Mouse (Mus musculus): ENCODE results near the gene Smg6. TPM values are rescaled to one million over a fixed set of nuclear protein-coding genes. Genes with fewer than 3 reads are reported as not detected.
"Not testable (repeated sequence)": the region's sequence is repeated elsewhere in the genome, so short reads cannot be mapped to it uniquely, and the experiment has no call there.

Gene Smg6
- polyA plus RNA-seq, 1 experiment: 27.9 TPM

DNA sequence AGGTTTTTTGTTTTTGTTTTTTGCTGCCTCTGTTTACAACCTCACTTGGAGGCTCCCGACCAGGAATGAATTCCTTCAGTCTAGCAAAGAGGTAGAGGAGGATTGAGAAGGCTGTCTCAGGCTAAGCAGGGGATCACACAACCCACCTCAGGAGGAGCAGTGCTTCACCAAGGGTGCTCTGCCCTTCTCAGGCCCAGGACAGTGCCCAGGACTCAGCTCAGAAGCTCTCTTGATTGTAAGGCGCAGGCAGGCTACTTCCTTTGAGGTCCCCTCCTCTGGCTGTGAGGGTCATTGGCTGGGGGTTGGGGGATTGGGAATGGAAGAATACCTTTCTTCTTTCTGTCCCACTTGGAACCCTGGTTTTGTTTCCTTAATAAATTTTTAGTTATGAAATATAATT is 238.4 kb downstream of the Smg6 start:
- no peak for DNase-seq (ENCODE audit: extremely low spot score in 1 of 2, low spot score in 1 of 2)

- DNase-seq (ENCODE audit: extremely low spot score in 1 of 2, low spot score in 1 of 2): no peak
Measured at GRCm38 (mm10) chr11:75164750-75165149, 239.1 kb downstream of the Smg6 start.

- peak in 1 of 2 experiments; percentile 86 for DNase-seq (ENCODE audit: extremely low spot score in 1 of 2, low spot score in 1 of 2)
Measured at GRCm38 (mm10) chr11:75165441-75166192, 240.0 kb downstream of the Smg6 start.

GRCm38 (mm10) chr11:75166193-75166842 is 240.7 kb downstream of the Smg6 start:
- no peak for DNase-seq (ENCODE audit: extremely low spot score in 1 of 2, low spot score in 1 of 2)

- no peak for DNase-seq (ENCODE audit: extremely low spot score in 1 of 2, low spot score in 1 of 2)
Measured at GRCm38 (mm10) chr11:75166861-75167642, 241.4 kb downstream of the Smg6 start.

GRCm38 (mm10) chr11:75167643-75168589 is 242.3 kb downstream of the Smg6 start:
- DNase-seq (ENCODE audit: extremely low spot score in 1 of 2, low spot score in 1 of 2): no peak

DNA sequence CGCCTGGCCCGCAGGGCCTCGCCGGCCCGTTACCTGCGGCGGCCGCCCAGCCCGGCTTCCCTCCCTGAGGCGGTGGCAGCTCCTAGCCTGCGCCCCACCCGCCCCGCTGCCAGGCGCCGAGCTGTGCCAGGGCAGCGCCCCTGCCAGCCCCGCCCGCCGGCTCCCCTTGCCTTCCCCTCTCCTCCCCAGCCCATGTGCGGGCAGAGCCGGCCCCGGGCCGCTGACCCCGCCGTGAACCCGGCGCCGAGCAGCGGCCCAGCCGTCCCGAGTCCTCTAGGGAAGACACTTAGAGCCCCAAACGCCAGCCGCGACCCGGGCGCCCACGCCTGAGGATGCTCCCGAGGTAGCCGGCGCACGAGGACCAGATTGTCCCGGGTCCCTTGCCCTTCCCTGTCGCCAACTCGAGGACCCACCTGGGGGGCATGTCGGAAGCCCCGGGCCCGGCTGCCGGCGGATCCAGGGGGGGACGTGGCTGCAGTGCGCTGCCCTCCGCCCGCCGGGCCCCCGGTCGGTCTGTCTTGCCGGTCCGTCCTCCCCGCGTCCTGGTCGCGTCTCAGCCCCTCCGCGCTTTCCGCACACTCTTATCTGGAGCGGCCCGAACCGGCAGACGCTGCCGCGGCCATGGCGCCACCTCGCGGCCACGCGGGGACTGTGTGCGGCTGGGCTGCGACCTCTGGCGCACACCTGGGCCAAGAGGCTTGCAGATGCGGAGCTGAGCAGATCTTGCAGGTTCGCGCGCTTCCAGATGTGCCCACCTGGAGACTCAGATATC is 243.2 kb downstream of the Smg6 start:
- DNase-seq (ENCODE audit: extremely low spot score in 1 of 2, low spot score in 1 of 2): peak in 1 of 2 experiments; percentile 80

- DNase-seq (ENCODE audit: extremely low spot score in 1 of 2, low spot score in 1 of 2): no peak
Measured at GRCm38 (mm10) chr11:75169405-75170080, 243.9 kb downstream of the Smg6 start, which contains the start of gene Hic1. Hic1 (minus strand) TSS chr11:75169519.

- peak; percentile 87 to 97 for DNase-seq (ENCODE audit: extremely low spot score in 1 of 2, low spot score in 1 of 2)
Measured at GRCm38 (mm10) chr11:75170136-75170751, 244.6 kb downstream of the Smg6 start.

DNA sequence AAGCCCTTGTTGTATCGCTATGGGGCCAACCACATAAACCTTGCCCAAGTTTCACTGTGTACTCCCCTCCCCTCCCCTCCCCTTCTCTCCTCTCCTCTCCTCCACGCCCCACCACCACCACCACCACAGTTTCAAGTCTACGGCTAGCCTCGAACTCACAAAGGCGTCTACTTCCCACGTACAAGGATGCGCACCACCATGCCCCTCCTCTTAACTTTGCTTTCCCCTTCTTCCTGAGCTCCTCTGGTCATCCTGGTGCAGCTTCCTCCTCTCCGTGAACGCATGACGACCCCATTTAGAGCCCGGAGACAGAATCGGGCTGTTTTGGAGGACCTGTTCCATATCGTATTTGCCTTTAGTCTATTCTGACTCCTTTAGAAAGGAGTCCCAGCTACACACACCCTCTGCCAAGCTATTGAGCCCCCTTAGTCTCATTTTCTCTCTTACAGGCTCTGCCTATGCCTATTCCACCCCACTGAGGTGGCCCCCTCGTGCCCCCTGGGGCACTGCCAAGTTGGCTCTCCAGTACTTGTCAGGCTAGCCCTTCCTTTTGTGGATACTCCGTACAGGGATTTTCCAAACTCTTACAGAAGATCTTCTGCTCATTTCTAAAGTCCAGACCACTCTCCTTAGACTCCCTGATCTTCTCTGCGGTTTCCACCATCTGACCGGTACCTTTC is 245.7 kb downstream of the Smg6 start:
- no peak for DNase-seq (ENCODE audit: extremely low spot score in 1 of 2, low spot score in 1 of 2)

- DNase-seq (ENCODE audit: extremely low spot score in 1 of 2, low spot score in 1 of 2): peak in 1 of 2 experiments; percentile 83
Measured at GRCm38 (mm10) chr11:75172151-75173094, 246.8 kb downstream of the Smg6 start.

DNA sequence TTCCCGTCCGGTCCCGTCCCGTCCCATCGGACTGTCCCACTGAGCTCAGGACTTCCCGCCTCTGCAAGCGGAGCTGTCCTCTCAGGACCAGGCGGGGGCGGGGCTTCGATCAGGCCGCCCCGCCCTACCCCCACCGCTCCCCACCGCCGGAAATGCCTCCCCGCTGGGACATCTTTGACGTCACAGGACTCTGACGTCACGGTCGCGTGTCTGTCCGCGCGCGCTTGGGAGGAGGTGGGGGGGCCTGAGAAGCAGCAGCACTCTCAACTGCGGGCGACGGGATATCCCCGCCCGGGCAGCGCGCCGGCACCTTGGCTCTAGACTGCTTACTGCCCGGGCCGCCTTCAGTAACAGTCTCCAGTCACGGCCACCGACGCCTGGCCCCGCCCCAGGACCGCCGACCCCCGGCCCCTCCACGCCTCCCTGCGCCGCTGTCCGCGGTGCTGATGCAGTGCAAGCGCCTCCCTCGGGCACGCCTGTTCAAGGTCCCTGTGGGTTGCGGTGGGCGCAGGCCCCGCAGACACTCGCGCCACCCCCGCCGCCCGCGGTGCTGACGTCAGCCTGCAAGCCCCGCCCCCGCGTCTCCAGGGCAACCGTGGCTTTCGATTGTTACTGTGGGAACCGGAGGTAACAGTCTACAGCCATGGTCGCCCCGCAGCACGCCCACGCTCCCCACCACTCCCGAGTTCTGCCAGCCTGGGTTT is 247.6 kb downstream of the Smg6 start:
- peak; percentile 92 to 96 for DNase-seq (ENCODE audit: extremely low spot score in 1 of 2, low spot score in 1 of 2)

DNA sequence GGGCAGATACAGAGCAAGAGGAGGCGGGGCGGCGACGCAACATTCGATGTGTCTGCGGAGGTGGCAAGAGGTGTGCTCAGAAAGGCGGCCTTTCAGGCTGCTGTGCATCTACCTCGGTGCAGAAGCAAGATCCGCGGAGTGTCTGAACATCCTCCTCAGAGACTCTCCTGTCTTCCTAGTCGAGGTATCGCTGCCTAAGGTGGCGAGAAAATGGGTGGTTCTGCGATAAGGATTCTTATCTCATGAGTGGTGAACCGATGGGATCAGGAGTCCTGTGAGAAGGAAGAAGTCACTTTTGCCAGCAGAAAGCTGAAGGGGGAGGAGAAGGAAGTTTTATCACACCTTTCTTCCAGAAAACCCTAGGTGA is 248.2 kb downstream of the Smg6 start:
- DNase-seq (ENCODE audit: extremely low spot score in 1 of 2, low spot score in 1 of 2): no peak

DNA sequence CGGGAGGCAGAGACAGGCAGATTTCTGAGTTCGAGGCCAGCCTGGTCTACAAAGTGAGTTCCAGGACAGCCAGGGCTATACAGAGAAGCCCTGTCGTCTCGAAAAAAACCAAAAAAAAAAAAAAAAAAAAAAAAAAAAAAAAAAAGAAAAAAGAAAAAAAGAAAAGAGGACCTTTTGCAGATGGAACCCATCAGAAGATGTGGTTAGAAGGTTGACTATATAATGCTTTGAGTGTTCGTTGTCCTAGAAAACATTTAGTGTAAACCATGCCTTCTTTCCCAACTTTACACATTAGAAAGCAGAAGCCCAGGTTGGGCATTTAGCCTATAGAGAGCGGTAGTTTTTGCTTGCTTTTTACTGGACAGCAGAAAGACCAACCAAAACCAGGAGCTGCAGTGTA is 249.0 kb downstream of the Smg6 start:
- DNase-seq (ENCODE audit: extremely low spot score in 1 of 2, low spot score in 1 of 2): not testable (repeated sequence)

DNA sequence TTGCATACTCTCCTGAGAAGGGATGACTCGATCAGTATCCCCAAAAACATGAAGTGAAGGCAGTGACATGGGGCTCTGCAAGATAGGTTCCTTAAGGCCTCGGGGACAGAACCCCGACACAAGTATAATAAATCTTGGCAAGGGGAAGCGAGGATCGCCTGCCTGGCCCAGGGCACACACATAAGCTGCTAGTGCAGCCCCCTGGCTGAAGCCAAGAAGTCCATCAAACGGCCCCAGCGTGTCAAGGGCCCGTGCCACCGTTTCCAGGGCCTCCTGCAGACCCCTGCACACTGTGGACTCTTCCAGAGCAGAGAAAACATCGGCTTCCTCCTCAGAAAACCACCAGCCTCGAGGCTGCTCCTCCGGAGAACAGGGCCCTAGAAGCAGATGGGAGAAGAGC is 252.4 kb downstream of the Smg6 start:
- no peak for DNase-seq (ENCODE audit: extremely low spot score in 1 of 2, low spot score in 1 of 2)

GRCm38 (mm10) chr11:75178672-75179208 is 253.1 kb downstream of the Smg6 start, which contains the start of gene Ovca2:
Ovca2 (minus strand) TSS chr11:75178835.
- peak; percentile 84 to 91 for DNase-seq (ENCODE audit: extremely low spot score in 1 of 2, low spot score in 1 of 2)
